Mouse (Mus musculus): ENCODE measurements around the gene Stx11. TPM values are rescaled to one million over a fixed set of nuclear protein-coding genes. Genes with fewer than 3 reads are reported as not detected.

Gene Stx11
- polyA plus RNA-seq, 2 experiments = 2.1 to 4.4 TPM

GRCm38 (mm10) chr10:12985028-12985427 lies 20.9 kb upstream of the Stx11 start:
- Histone ChIP-seq H3K4me2 (replicated peaks; ENCODE audit: low read depth, low read length, severe bottlenecking) (no peak overlapping the region), H3K4me3 (replicated peaks; ENCODE audit: low read length) (no peak overlapping the region), H3K4me1 (ENCODE audit: control insufficient read depth, insufficient read depth, low read length) (no peaks in the 10 kb centered on the region), H3K27ac (replicated peaks; ENCODE audit: low read depth, low read length) (no peak overlapping the region), H3K36me3 (ENCODE audit: control insufficient read depth, insufficient read depth, low read length) (no peaks in the 10 kb centered on the region), H3K9me3 (ENCODE audit: control insufficient read depth, low read length) (no peaks in the 10 kb centered on the region), H3K27me3 (ENCODE audit: control insufficient read depth, insufficient read depth, low read length) (no peaks in the 10 kb centered on the region), H3K9ac (ENCODE audit: low read depth, low read length, severe bottlenecking) (no peak overlapping the region)
- no peak for TF ChIP-seq POLR2A (IDR thresholded peaks at IDR 0.05; ENCODE audit: borderline replicate concordance, extremely low read depth, insufficient read depth, insufficient read length)
- ATAC-seq (ENCODE audit: low FRiP score, low read depth) (no peak), DNase-seq (ENCODE audit: low spot score) (no peak)
- WGBS = 88% methylated on average over 3 of the region's 3 CpGs

- Histone ChIP-seq H3K27me3 (ENCODE audit: control insufficient read depth, insufficient read depth, low read length) (no peaks in the 10 kb centered on the region), H3K4me2 (replicated peaks; ENCODE audit: low read depth, low read length, severe bottlenecking) (no peak overlapping the region), H3K4me3 (replicated peaks; ENCODE audit: low read length) (no peak overlapping the region), H3K36me3 (ENCODE audit: control insufficient read depth, insufficient read depth, low read length) (no peaks in the 10 kb centered on the region), H3K27ac (replicated peaks; ENCODE audit: low read depth, low read length) (no peak overlapping the region), H3K9me3 (ENCODE audit: control insufficient read depth, low read length) (no peaks in the 10 kb centered on the region), H3K4me1 (ENCODE audit: control insufficient read depth, insufficient read depth, low read length) (no peaks in the 10 kb centered on the region), H3K9ac (ENCODE audit: low read depth, low read length, severe bottlenecking) (no peak overlapping the region)
- 36% methylated on average over 3 of the region's 3 CpGs for WGBS
- DNase-seq (ENCODE audit: low spot score) (no peak), ATAC-seq (ENCODE audit: low FRiP score, low read depth) (no peak)
- TF ChIP-seq POLR2A (IDR thresholded peaks at IDR 0.05; ENCODE audit: borderline replicate concordance, extremely low read depth, insufficient read depth, insufficient read length) = no peak
Observed at GRCm38 (mm10) chr10:12983516-12983915, 19.4 kb upstream of the Stx11 start.

- no peaks in the 10 kb centered on the region for H3K4me1 ChIP-seq (ENCODE audit: control insufficient read depth, insufficient read depth, low read length)
- no peak overlapping the region for H3K4me2 ChIP-seq (replicated peaks; ENCODE audit: low read depth, low read length, severe bottlenecking)
- H3K27ac ChIP-seq (replicated peaks; ENCODE audit: low read depth, low read length) = no peak overlapping the region
- TF ChIP-seq POLR2A (IDR thresholded peaks at IDR 0.05; ENCODE audit: borderline replicate concordance, extremely low read depth, insufficient read depth, insufficient read length) = no peak
- no peak for DNase-seq (ENCODE audit: low spot score)
- no peaks in the 10 kb centered on the region for H3K27me3 ChIP-seq (ENCODE audit: control insufficient read depth, insufficient read depth, low read length)
- no peak overlapping the region for H3K4me3 ChIP-seq (replicated peaks; ENCODE audit: low read length)
- no peak overlapping the region for H3K9ac ChIP-seq (ENCODE audit: low read depth, low read length, severe bottlenecking)
- no peaks in the 10 kb centered on the region for H3K9me3 ChIP-seq (ENCODE audit: control insufficient read depth, low read length)
- no peak for ATAC-seq (ENCODE audit: low FRiP score, low read depth)
- no peaks in the 10 kb centered on the region for H3K36me3 ChIP-seq (ENCODE audit: control insufficient read depth, insufficient read depth, low read length)
- 71% methylated on average over 7 of the region's 7 CpGs for WGBS
Observed at GRCm38 (mm10) chr10:12981071-12981470, 17.0 kb upstream of the Stx11 start.

GRCm38 (mm10) chr10:12977787-12978212 lies 13.7 kb upstream of the Stx11 start:
- no peaks in the 10 kb centered on the region for H3K4me1 ChIP-seq (ENCODE audit: control insufficient read depth, insufficient read depth, low read length)
- no peak overlapping the region for H3K4me2 ChIP-seq (replicated peaks; ENCODE audit: low read depth, low read length, severe bottlenecking)
- no peaks in the 10 kb centered on the region for H3K9me3 ChIP-seq (ENCODE audit: control insufficient read depth, low read length)
- no peak overlapping the region for H3K4me3 ChIP-seq (replicated peaks; ENCODE audit: low read length)
- no peak for DNase-seq (ENCODE audit: low spot score)
- H3K27me3 ChIP-seq (ENCODE audit: control insufficient read depth, insufficient read depth, low read length) = no peaks in the 10 kb centered on the region
- H3K27ac ChIP-seq (replicated peaks; ENCODE audit: low read depth, low read length) = no peak overlapping the region
- no peak overlapping the region for H3K9ac ChIP-seq (ENCODE audit: low read depth, low read length, severe bottlenecking)
- no peaks in the 10 kb centered on the region for H3K36me3 ChIP-seq (ENCODE audit: control insufficient read depth, insufficient read depth, low read length)
- no peak for ATAC-seq (ENCODE audit: low FRiP score, low read depth)
- no peak for TF ChIP-seq POLR2A (IDR thresholded peaks at IDR 0.05; ENCODE audit: borderline replicate concordance, extremely low read depth, insufficient read depth, insufficient read length)
- WGBS = 87% methylated on average over 9 of the region's 9 CpGs

GRCm38 (mm10) chr10:12976552-12976951 lies 12.5 kb upstream of the Stx11 start:
- no peak overlapping the region for H3K4me2 ChIP-seq (replicated peaks; ENCODE audit: low read depth, low read length, severe bottlenecking)
- H3K4me1 ChIP-seq (ENCODE audit: control insufficient read depth, insufficient read depth, low read length) = no peaks in the 10 kb centered on the region
- no peaks in the 10 kb centered on the region for H3K27me3 ChIP-seq (ENCODE audit: control insufficient read depth, insufficient read depth, low read length)
- no peak overlapping the region for H3K4me3 ChIP-seq (replicated peaks; ENCODE audit: low read length)
- TF ChIP-seq POLR2A (IDR thresholded peaks at IDR 0.05; ENCODE audit: borderline replicate concordance, extremely low read depth, insufficient read depth, insufficient read length) = no peak
- no peak overlapping the region for H3K27ac ChIP-seq (replicated peaks; ENCODE audit: low read depth, low read length)
- 92% methylated on average over 7 of the region's 7 CpGs for WGBS
- H3K9ac ChIP-seq (ENCODE audit: low read depth, low read length, severe bottlenecking) = no peak overlapping the region
- no peaks in the 10 kb centered on the region for H3K36me3 ChIP-seq (ENCODE audit: control insufficient read depth, insufficient read depth, low read length)
- DNase-seq (ENCODE audit: low spot score) (no peak), ATAC-seq (ENCODE audit: low FRiP score, low read depth) (no peak)
- H3K9me3 ChIP-seq (ENCODE audit: control insufficient read depth, low read length) = no peaks in the 10 kb centered on the region

GRCm38 (mm10) chr10:12975957-12976356 lies 11.9 kb upstream of the Stx11 start:
- H3K9ac ChIP-seq (ENCODE audit: low read depth, low read length, severe bottlenecking) = no peak overlapping the region
- H3K4me2 ChIP-seq (replicated peaks; ENCODE audit: low read depth, low read length, severe bottlenecking) = no peak overlapping the region
- TF ChIP-seq POLR2A (IDR thresholded peaks at IDR 0.05; ENCODE audit: borderline replicate concordance, extremely low read depth, insufficient read depth, insufficient read length) = no peak
- ATAC-seq (ENCODE audit: low FRiP score, low read depth) = no peak
- H3K9me3 ChIP-seq (ENCODE audit: control insufficient read depth, low read length) = no peaks in the 10 kb centered on the region
- 93% methylated on average over 7 of the region's 7 CpGs for WGBS
- H3K4me1 ChIP-seq (ENCODE audit: control insufficient read depth, insufficient read depth, low read length) = no peaks in the 10 kb centered on the region
- DNase-seq (ENCODE audit: low spot score) = no peak
- H3K27ac ChIP-seq (replicated peaks; ENCODE audit: low read depth, low read length) = no peak overlapping the region
- no peak overlapping the region for H3K4me3 ChIP-seq (replicated peaks; ENCODE audit: low read length)
- no peaks in the 10 kb centered on the region for H3K27me3 ChIP-seq (ENCODE audit: control insufficient read depth, insufficient read depth, low read length)
- no peaks in the 10 kb centered on the region for H3K36me3 ChIP-seq (ENCODE audit: control insufficient read depth, insufficient read depth, low read length)
